Mouse (Mus musculus) CH12.LX (cell line): Measurements from ENCODE around the gene Polr1d. TPM values are rescaled to one million over a fixed set of nuclear protein-coding genes. Genes with fewer than 3 reads are reported as not detected.

Experiments
- DNase-seq: peaks from one replicate; pipeline ENCODE4 v3.0.0-alpha.2; 2013; ENCODE audit errors: extremely low read depth
- H3K27ac ChIP-seq: 2 replicates; pipeline ENCODE4 v1.5.1; 2012; ENCODE audit warnings: low read depth, mild to moderate bottlenecking, control low read depth, moderate library complexity; ENCODE audit not compliant: insufficient read depth
- H3K27me3 ChIP-seq: replicated peaks from 2 replicates; pipeline ENCODE3; 2012; ENCODE audit warnings: inconsistent platforms
- H3K36me3 ChIP-seq, 2 experiments: replicated peaks in 1 of 2; 2 replicates each; pipeline versions ENCODE3 to v1.6.1; 2012; ENCODE audit warnings: inconsistent platforms in 1 of 2, low read length in 1 of 2, mild to moderate bottlenecking in 1 of 2, mixed read lengths in 1 of 2, moderate library complexity in 1 of 2; ENCODE audit not compliant: control insufficient read depth in 1 of 2, insufficient read depth in 1 of 2
- H3K4me1 ChIP-seq, 2 experiments: 2 replicates each; pipeline ENCODE4 v1.6.1; 2012; ENCODE audit warnings: inconsistent platforms in 1 of 2, moderate library complexity in 1 of 2; ENCODE audit not compliant: insufficient read depth in 2 of 2, control insufficient read depth in 1 of 2
- H3K4me2 ChIP-seq: 2 replicates; pipeline ENCODE4 v1.6.1; 2012; ENCODE audit warnings: low read depth, mild to moderate bottlenecking, control low read depth; ENCODE audit not compliant: poor library complexity, insufficient read depth, severe bottlenecking
- H3K4me3 ChIP-seq, 3 experiments: fragments of 150-350 bp in 1 of 3; sonication (generic) in 1 of 3; replicated peaks in 1 of 3; 2 replicates each; pipeline versions ENCODE3 to v1.5.1; 2011 to 2012; ENCODE audit warnings: low read depth in 2 of 3, low read length in 2 of 3, mild to moderate bottlenecking in 2 of 3, moderate library complexity in 2 of 3, control low read depth in 1 of 3, improper control_type of control experiment in 1 of 3, inconsistent platforms in 1 of 3, mixed read lengths in 1 of 3; ENCODE audit not compliant: poor library complexity in 1 of 3
- H3K79me2 ChIP-seq: replicated peaks from 2 replicates; pipeline ENCODE4 v1.6.1; 2012; ENCODE audit warnings: mild to moderate bottlenecking, moderate library complexity; ENCODE audit not compliant: control insufficient read depth, poor library complexity, insufficient read depth, severe bottlenecking; ENCODE audit errors: extremely low read depth
- H3K9ac ChIP-seq: 2 replicates; pipeline ENCODE4 v1.6.1; 2012; ENCODE audit warnings: low read depth, mild to moderate bottlenecking, control low read depth, moderate library complexity; ENCODE audit not compliant: insufficient read depth
- H3K9me3 ChIP-seq: replicated peaks from 2 replicates; pipeline ENCODE3; 2012; ENCODE audit warnings: low read length, inconsistent platforms, mixed read lengths
- CHD2 ChIP-seq: IDR thresholded peaks from 2 replicates; pipeline ENCODE4 v1.6.1; 2011; ENCODE audit warnings: low read length, improper control_type of control experiment
- CTCF ChIP-seq, 2 experiments: IDR thresholded peaks in 1 of 2; conservative IDR thresholded peaks in 1 of 2; 2 replicates each; pipeline ENCODE4 v1.5.1; 2011 to 2012; ENCODE audit warnings: low read depth in 2 of 2, low read length in 2 of 2, improper control_type of control experiment in 1 of 2, inconsistent platforms in 1 of 2, mild to moderate bottlenecking in 1 of 2, moderate library complexity in 1 of 2
- ETS1 ChIP-seq: conservative IDR thresholded peaks from 2 replicates; pipeline ENCODE4 v1.6.1; 2012; ENCODE audit warnings: low read depth, mild to moderate bottlenecking, inconsistent platforms, low read length, improper control_type of control experiment, moderate library complexity
- HCFC1 ChIP-seq: IDR thresholded peaks from 2 replicates; pipeline ENCODE4 v1.6.1; 2012; ENCODE audit warnings: low read depth, mild to moderate bottlenecking, inconsistent platforms, low read length, improper control_type of control experiment
- KAT2A ChIP-seq: IDR thresholded peaks from 2 replicates; pipeline ENCODE4 v1.6.1; 2012; ENCODE audit warnings: low read length, improper control_type of control experiment, inconsistent platforms; ENCODE audit not compliant: insufficient replicate concordance
- MAX ChIP-seq: IDR thresholded peaks from 2 replicates; pipeline ENCODE4 v1.6.1; 2011; ENCODE audit warnings: low read length, improper control_type of control experiment
- MXI1 ChIP-seq: IDR thresholded peaks from 2 replicates; pipeline ENCODE4 v1.6.1; 2011; ENCODE audit warnings: mild to moderate bottlenecking, low read depth, low read length, improper control_type of control experiment
- MYC ChIP-seq: IDR thresholded peaks from 2 replicates; pipeline ENCODE4 v1.6.1; 2011; ENCODE audit warnings: low read depth, mild to moderate bottlenecking, improper control_type of control experiment, low read length
- NRF1 ChIP-seq: IDR thresholded peaks from 2 replicates; pipeline ENCODE4 v1.6.1; 2014; ENCODE audit warnings: low read depth, mild to moderate bottlenecking, inconsistent platforms, low read length, improper control_type of control experiment, moderate library complexity
- PAX5 ChIP-seq: IDR thresholded peaks from 2 replicates; pipeline ENCODE4 v1.6.1; 2012; ENCODE audit warnings: low read length, inconsistent platforms, mixed read lengths
- POLR2A ChIP-seq: IDR thresholded peaks from 2 replicates; pipeline ENCODE4 v1.6.1; 2011; ENCODE audit warnings: low read depth, mild to moderate bottlenecking, improper control_type of control experiment, low read length
- POLR2AphosphoS2 ChIP-seq: IDR thresholded peaks from 2 replicates; pipeline ENCODE4 v1.6.1; 2011; ENCODE audit warnings: low read depth, low read length, improper control_type of control experiment
- SMC3 ChIP-seq: IDR thresholded peaks from 2 replicates; pipeline ENCODE4 v1.6.1; 2011; ENCODE audit warnings: low read depth, low read length, improper control_type of control experiment
- TCF12 ChIP-seq: IDR thresholded peaks from 2 replicates; pipeline ENCODE4 v1.6.1; 2014; ENCODE audit warnings: low read depth, mild to moderate bottlenecking, inconsistent platforms, low read length, improper control_type of control experiment
- UBTF ChIP-seq: IDR thresholded peaks from 2 replicates; pipeline ENCODE4 v1.6.1; 2012; ENCODE audit warnings: low read depth, mild to moderate bottlenecking, inconsistent platforms, low read length, improper control_type of control experiment, moderate library complexity
- USF1 ChIP-seq: IDR thresholded peaks from 2 replicates; pipeline ENCODE4 v1.6.1; 2014; ENCODE audit warnings: low read depth, mild to moderate bottlenecking, inconsistent platforms, low read length, improper control_type of control experiment
- USF2 ChIP-seq: conservative IDR thresholded peaks from 2 replicates; pipeline ENCODE4 v1.6.1; 2011; ENCODE audit warnings: low read depth, low read length, improper control_type of control experiment
- ZC3H11A ChIP-seq: IDR thresholded peaks from 2 replicates; pipeline ENCODE4 v1.6.1; 2012; ENCODE audit warnings: low read depth, mild to moderate bottlenecking, inconsistent platforms, low read length, improper control_type of control experiment
- dilution Hi-C: fragments of 300-500 bp; cut with MboI; formaldehyde crosslinking; loops from 2 replicates; pipeline ENCODE4 v1.14.3; 2020; ENCODE audit warnings: low sequenced_read_pairs; ENCODE audit not compliant: extremely low pct_unique_long_range_greater_than_20kb, extremely low pct_ligation_motif_present
- in situ Hi-C: fragments of 300-500 bp; cut with MboI; formaldehyde crosslinking; loops from 3 replicates; pipeline ENCODE4 v1.14.3; 2019; ENCODE audit warnings: low sequenced_read_pairs, low pct_ligation_motif_present, low pct_unique_long_range_greater_than_20kb, mixed read lengths
- polyA plus RNA-seq: library from polyadenylated mRNA; unstranded; fragments of >175 nt; gene quantifications from 2 replicates; pipeline ENCODE4 v1.2.1, GENCODE M21; 2012; ENCODE audit warnings: low read depth; ENCODE audit not compliant: insufficient read length
- total RNA-seq, 2 experiments: library from RNA; depleted of rRNA; stranded (reverse); fragments of 300-350 nt in 1 of 2; fragments of >200 nt in 1 of 2; gene quantifications; 2 replicates each; pipeline ENCODE4 v1.2.3; 2012 to 2014

The Polr1d gene
- total and polyA plus RNA-seq, 3 experiments = 293 to 354 (median 300) TPM

DNA sequence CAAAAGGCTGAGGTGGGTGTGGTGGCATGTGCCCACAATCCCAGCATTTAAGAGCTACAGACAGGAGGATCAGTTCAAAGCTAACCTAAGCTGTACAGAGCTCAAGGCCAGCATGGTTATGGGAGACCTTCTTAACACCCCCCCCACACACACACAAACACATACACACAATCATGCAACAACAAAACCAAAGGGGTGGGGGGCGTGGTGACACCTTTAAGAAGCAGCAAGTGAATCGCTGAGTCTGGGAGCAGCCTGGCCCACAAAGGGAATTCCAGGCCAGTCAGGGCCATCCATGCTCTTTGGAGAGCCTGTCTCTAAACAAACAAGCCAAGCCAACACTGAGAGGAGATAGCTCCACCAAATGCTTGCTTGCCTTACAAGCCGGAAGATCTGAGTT lies 39.2 kb upstream of the Polr1d start:
- Histone ChIP-seq H3K9me3 (no peaks in the 10 kb centered on the region), H3K9ac (no peak overlapping the region), H3K4me3 (no peak overlapping the region), H3K79me2 (peaks cover 57% of the 10 kb centered on the region), H3K27me3 (no peaks in the 10 kb centered on the region), H3K27ac (no peak overlapping the region), H3K36me3 (peaks cover 80 to 98% of the 10 kb centered on the region in 2 experiments), H3K4me1 (peaks cover 5 to 34% of the 10 kb centered on the region in 2 experiments; a peak in 2 of 4 replicates), H3K4me2 (no peak overlapping the region)
- in situ Hi-C loops (no loop called here), dilution Hi-C loops (no loop called here)
- TF ChIP-seq POLR2AphosphoS2 (no peak), ZC3H11A (no peak), NRF1 (no peak), POLR2A (no peak), CHD2 (no peak), USF1 (no peak), TCF12 (no peak), USF2 (no peak), MAX (no peak), SMC3 (no peak), HCFC1 (no peak), ETS1 (no peak), PAX5 (no peak), MYC (no peak)
- no peak for DNase-seq

DNA sequence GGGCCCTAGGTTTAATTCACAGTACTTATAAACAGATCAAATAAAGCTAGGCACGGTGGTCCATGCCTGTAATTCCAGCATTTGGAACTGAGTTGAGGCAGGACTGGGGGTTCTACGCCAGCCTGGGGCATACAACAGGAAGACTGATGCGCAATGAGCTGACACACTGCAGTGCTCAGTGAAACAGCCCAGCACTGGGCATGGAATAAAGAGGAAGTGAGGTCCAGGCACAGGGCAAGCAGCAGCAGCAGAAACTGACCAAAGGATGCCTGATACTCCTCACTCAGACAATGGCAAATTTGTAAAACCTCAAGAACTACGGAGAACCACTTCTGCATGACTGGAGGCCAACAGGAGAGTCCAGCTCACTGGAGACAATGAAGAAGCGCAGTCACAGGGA lies 37.5 kb upstream of the Polr1d start:
- Histone ChIP-seq H3K9ac (no peak overlapping the region), H3K27ac (no peak overlapping the region)

More for the DNA sequence above, 37.5 kb upstream of the Polr1d start:
- Histone ChIP-seq H3K4me2 (no peak overlapping the region), H3K4me3 (no peak overlapping the region), H3K36me3 (peaks cover 62 to 93% of the 10 kb centered on the region in 2 experiments), H3K79me2 (peaks cover 68% of the 10 kb centered on the region), H3K27me3 (no peaks in the 10 kb centered on the region), H3K9me3 (no peaks in the 10 kb centered on the region), H3K4me1 (peaks cover 8 to 52% of the 10 kb centered on the region in 2 experiments; a peak in 2 of 4 replicates)
- in situ Hi-C loops = no loop called here
- dilution Hi-C loops = no loop called here
- no peak for TF ChIP-seq MXI1
- TF ChIP-seq USF2 = no peak
- no peak for TF ChIP-seq CHD2
- no peak for TF ChIP-seq NRF1
- TF ChIP-seq KAT2A = no peak
- TF ChIP-seq PAX5 = no peak
- TF ChIP-seq UBTF = no peak
- TF ChIP-seq MAX = no peak
- TF ChIP-seq CTCF (conservative IDR thresholded peaks at IDR 0.05 in 1 of 2, IDR thresholded peaks at IDR 0.05 in 1 of 2; ENCODE audit: low read depth in 2 of 2, low read length in 2 of 2) = no peak
- no peak for TF ChIP-seq POLR2AphosphoS2
- TF ChIP-seq SMC3 = no peak
- DNase-seq = no peak
